Mouse (Mus musculus): ENCODE results near the gene Abca4.
"Not testable (repeated sequence)": the region's sequence is repeated elsewhere in the genome, so short reads cannot be mapped to it uniquely, and the experiment has no call there.

Abca4 gene

GRCm38 (mm10) chr3:122210846-122211245 lies 166.6 kb downstream of the Abca4 start:
- DNase-seq (ENCODE audit: low spot score in 2 of 2) = no peak

GRCm38 (mm10) chr3:122211446-122212125 lies 167.3 kb downstream of the Abca4 start:
- no peak for DNase-seq (ENCODE audit: low spot score in 2 of 2)

GRCm38 (mm10) chr3:122221240-122222036 lies 177.2 kb downstream of the Abca4 start:
- DNase-seq (ENCODE audit: low spot score in 2 of 2) = no peak

GRCm38 (mm10) chr3:122226972-122227371 lies 182.7 kb downstream of the Abca4 start:
- not testable (repeated sequence) for DNase-seq (ENCODE audit: low spot score in 2 of 2)
